Mouse (Mus musculus) midbrain, embryonic 10.5 days (tissue): ENCODE data around the gene Pdlim7. TPM values are rescaled to one million over a fixed set of nuclear protein-coding genes. Genes with fewer than 3 reads are reported as not detected.

Experiments
- DNase-seq: peaks from one replicate; pipeline ENCODE4 v3.0.0-alpha.2; 2017; ENCODE audit warnings: low spot score
- H3K27ac ChIP-seq: fragments of 300-500 bp; sonication (generic); replicated peaks from 2 replicates; pipeline ENCODE4 v1.5.1; 2016; ENCODE audit warnings: mild to moderate bottlenecking
- H3K27me3 ChIP-seq: fragments of 300-500 bp; sonication (generic); 2 replicates; pipeline ENCODE4 v1.6.1; 2016; ENCODE audit warnings: low read depth, mild to moderate bottlenecking; ENCODE audit not compliant: poor library complexity, severe bottlenecking
- H3K36me3 ChIP-seq: fragments of 300-500 bp; sonication (generic); 2 replicates; pipeline ENCODE4 v1.6.1; 2016; ENCODE audit warnings: mild to moderate bottlenecking, moderate library complexity
- H3K4me1 ChIP-seq: fragments of 300-500 bp; sonication (generic); 2 replicates; pipeline ENCODE4 v1.6.1; 2016
- H3K4me3 ChIP-seq: fragments of 300-500 bp; sonication (generic); 2 replicates; pipeline ENCODE4 v1.5.1; 2016; ENCODE audit warnings: mild to moderate bottlenecking, moderate library complexity
- H3K9me3 ChIP-seq: fragments of 300-500 bp; sonication (generic); replicated peaks from 2 replicates; pipeline ENCODE4 v1.6.1; 2016; ENCODE audit warnings: mild to moderate bottlenecking
- WGBS: fragments of 180-500 bp; shearing (Covaris S2); methylation state at CpG from one replicate; pipeline ENCODE4 v1.1.7; 2016; 5-methylcytosine and 5-hydroxymethylcytosine counted together
- polyA plus RNA-seq: library from polyadenylated mRNA; unstranded; fragments of >200 nt; fragmentation: Nextera tagmentation; extraction: Ambion mirVana; gene quantifications from 2 replicates; pipeline ENCODE4 v1.2.1, GENCODE M21; 2016

Pdlim7 gene
- polyA plus RNA-seq = 191 and 195 TPM in 2 replicates

GRCm38 (mm10) chr13:55513111-55513748, at the start of gene Pdlim7:
Gene Pdlim7, minus strand, starts transcription at chr13:55513676.
- peaks cover 26% of the 10 kb centered on the region for H3K36me3 ChIP-seq
- under 1% methylated on average over 55 of the region's 55 CpGs for WGBS
- H3K4me3 ChIP-seq = peak within 1 kb of the TSS; percentile 84
- H3K27me3 ChIP-seq = peaks cover 21% of the 10 kb centered on the region
- H3K9me3 ChIP-seq = no peaks in the 10 kb centered on the region
- peaks cover 45% of the 10 kb centered on the region for H3K4me1 ChIP-seq
- peak within 1 kb of the TSS; percentile 95 for H3K27ac ChIP-seq
- DNase-seq = peak; percentile 91

- no peaks in the 10 kb centered on the region for H3K27me3 ChIP-seq
- no peak overlapping the region for H3K4me3 ChIP-seq
- H3K9me3 ChIP-seq = no peaks in the 10 kb centered on the region
- 94% methylated on average over 6 of the region's 6 CpGs for WGBS
- H3K4me1 ChIP-seq = no peaks in the 10 kb centered on the region
- peaks cover 82% of the 10 kb centered on the region for H3K36me3 ChIP-seq
- no peak overlapping the region for H3K27ac ChIP-seq
- DNase-seq = no peak
Measured at GRCm38 (mm10) chr13:55557499-55557898, 44.0 kb upstream of the Pdlim7 start.

GRCm38 (mm10) chr13:55555921-55556320, 42.4 kb upstream of the Pdlim7 start:
- Histone ChIP-seq H3K4me3 (no peak overlapping the region), H3K4me1 (no peaks in the 10 kb centered on the region), H3K9me3 (no peaks in the 10 kb centered on the region), H3K36me3 (peaks cover 82% of the 10 kb centered on the region), H3K27me3 (no peaks in the 10 kb centered on the region), H3K27ac (no peak overlapping the region)
- WGBS = 92% methylated on average over 9 of the region's 9 CpGs
- DNase-seq = no peak

GRCm38 (mm10) chr13:55549061-55549460, 35.6 kb upstream of the Pdlim7 start:
- H3K36me3 ChIP-seq = peaks cover 100% of the 10 kb centered on the region
- no peaks in the 10 kb centered on the region for H3K27me3 ChIP-seq
- no peaks in the 10 kb centered on the region for H3K4me1 ChIP-seq
- no peak overlapping the region for H3K27ac ChIP-seq
- 87% methylated on average over 15 of the region's 15 CpGs for WGBS
- no peak for DNase-seq
- no peaks in the 10 kb centered on the region for H3K9me3 ChIP-seq
- H3K4me3 ChIP-seq = no peak overlapping the region

- Histone ChIP-seq H3K27ac (no peak overlapping the region), H3K4me1 (no peaks in the 10 kb centered on the region), H3K36me3 (peaks cover 100% of the 10 kb centered on the region), H3K27me3 (no peaks in the 10 kb centered on the region), H3K4me3 (no peak overlapping the region), H3K9me3 (no peaks in the 10 kb centered on the region)
- no peak for DNase-seq
- WGBS = 95% methylated on average over 5 of the region's 5 CpGs
Measured at GRCm38 (mm10) chr13:55548426-55548825, 35.0 kb upstream of the Pdlim7 start.

- WGBS = 93% methylated on average over 2 of the region's 2 CpGs
- no peak overlapping the region for H3K27ac ChIP-seq
- no peak for DNase-seq
- H3K4me3 ChIP-seq = no peak overlapping the region
- no peaks in the 10 kb centered on the region for H3K4me1 ChIP-seq
- peaks cover 100% of the 10 kb centered on the region for H3K36me3 ChIP-seq
- no peaks in the 10 kb centered on the region for H3K9me3 ChIP-seq
- H3K27me3 ChIP-seq = no peaks in the 10 kb centered on the region
Measured at GRCm38 (mm10) chr13:55547916-55548315, 34.4 kb upstream of the Pdlim7 start.

GRCm38 (mm10) chr13:55544792-55545191, 31.3 kb upstream of the Pdlim7 start:
- Histone ChIP-seq H3K4me1 (no peaks in the 10 kb centered on the region), H3K27ac (no peak overlapping the region), H3K27me3 (no peaks in the 10 kb centered on the region), H3K36me3 (peaks cover 100% of the 10 kb centered on the region), H3K9me3 (no peaks in the 10 kb centered on the region), H3K4me3 (no peak overlapping the region)
- no peak for DNase-seq
- 94% methylated on average over 6 of the region's 6 CpGs for WGBS

GRCm38 (mm10) chr13:55543447-55543846, 30.0 kb upstream of the Pdlim7 start:
- WGBS = 90% methylated on average over 8 of the region's 8 CpGs
- DNase-seq = no peak
- H3K36me3 ChIP-seq = peaks cover 100% of the 10 kb centered on the region

GRCm38 (mm10) chr13:55542891-55543290, 29.4 kb upstream of the Pdlim7 start:
- H3K4me3 ChIP-seq = no peak overlapping the region

More at GRCm38 (mm10) chr13:55543447-55543846, 30.0 kb upstream of the Pdlim7 start:
- Histone ChIP-seq H3K9me3 (no peaks in the 10 kb centered on the region), H3K27me3 (no peaks in the 10 kb centered on the region), H3K4me3 (no peak overlapping the region), H3K4me1 (no peaks in the 10 kb centered on the region), H3K27ac (no peak overlapping the region)

GRCm38 (mm10) chr13:55540933-55541332, 27.5 kb upstream of the Pdlim7 start:
- no peaks in the 10 kb centered on the region for H3K27me3 ChIP-seq
- peaks cover 86% of the 10 kb centered on the region for H3K36me3 ChIP-seq
- H3K9me3 ChIP-seq = no peaks in the 10 kb centered on the region
- H3K4me1 ChIP-seq = peaks cover 5% of the 10 kb centered on the region
- 89% methylated on average over 2 of the region's 2 CpGs for WGBS
- no peak overlapping the region for H3K27ac ChIP-seq
- no peak overlapping the region for H3K4me3 ChIP-seq
- DNase-seq = no peak

More at GRCm38 (mm10) chr13:55542891-55543290, 29.4 kb upstream of the Pdlim7 start:
- Histone ChIP-seq H3K27ac (no peak overlapping the region), H3K9me3 (no peaks in the 10 kb centered on the region), H3K36me3 (peaks cover 100% of the 10 kb centered on the region), H3K27me3 (no peaks in the 10 kb centered on the region), H3K4me1 (no peaks in the 10 kb centered on the region)
- WGBS = 95% methylated on average over 4 of the region's 4 CpGs
- no peak for DNase-seq

GRCm38 (mm10) chr13:55536194-55537175, 23.0 kb upstream of the Pdlim7 start, which contains the start of gene Ddx41:
Gene Ddx41, minus strand, starts transcription at chr13:55536658.
- DNase-seq = peak; percentile 99
- under 1% methylated on average over 70 of the region's 70 CpGs for WGBS
- H3K27ac ChIP-seq = peak within 1 kb of the TSS; percentile 89

GRCm38 (mm10) chr13:55535796-55536193, 22.3 kb upstream of the Pdlim7 start:
- H3K27ac ChIP-seq = peak overlapping the region; percentile 89
- WGBS = 20% methylated on average over 17 of the region's 17 CpGs
- H3K9me3 ChIP-seq = no peaks in the 10 kb centered on the region
- peaks cover 81% of the 10 kb centered on the region for H3K36me3 ChIP-seq
- H3K27me3 ChIP-seq = no peaks in the 10 kb centered on the region
- H3K4me1 ChIP-seq = peaks cover 16% of the 10 kb centered on the region
- DNase-seq = no peak
- peak overlapping the region; percentile 94 for H3K4me3 ChIP-seq

More at GRCm38 (mm10) chr13:55536194-55537175, 23.0 kb upstream of the Pdlim7 start, which contains the start of gene Ddx41:
- Histone ChIP-seq H3K36me3 (peaks cover 81% of the 10 kb centered on the region), H3K27me3 (no peaks in the 10 kb centered on the region), H3K4me3 (peak within 1 kb of the TSS; percentile 94), H3K4me1 (peaks cover 16% of the 10 kb centered on the region), H3K9me3 (no peaks in the 10 kb centered on the region)
